Mouse (Mus musculus): ENCODE measurements around the gene Bean1. TPM values are rescaled to one million over a fixed set of nuclear protein-coding genes. Genes with fewer than 3 reads are reported as not detected.
A peak's percentile ranks its signal among the peaks of the same experiment; 100 is the strongest.

Bean1 gene
- polyA plus RNA-seq, 1 experiment from 2014 or later: 2.1 TPM

DNA sequence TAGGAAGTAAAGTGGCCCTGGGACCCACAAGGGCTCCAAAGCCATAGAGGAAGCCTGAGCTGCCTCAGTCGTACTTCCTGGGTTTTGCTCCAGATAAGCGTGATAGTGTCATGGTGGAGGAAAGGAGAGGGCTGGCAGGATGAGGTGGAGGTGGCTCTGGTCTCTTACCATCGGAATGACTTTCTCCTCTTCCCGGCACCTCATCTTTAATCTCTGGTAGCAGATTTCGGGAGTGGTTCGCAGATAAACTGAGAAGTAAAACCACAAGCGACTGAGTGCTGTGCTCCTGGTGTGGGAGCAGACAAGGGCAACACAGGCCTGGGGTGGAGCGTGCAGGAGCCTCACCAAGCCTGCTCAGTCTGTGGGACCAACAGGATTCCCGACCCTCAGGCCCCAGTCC, 60.1 kb downstream of the Bean1 start:
- Histone ChIP-seq H3K36me3 (ENCODE audit: insufficient read depth, low read length) (peaks cover 59% of the 10 kb centered on the region), H3K27me3 (ENCODE audit: insufficient read depth, low read length) (no peaks in the 10 kb centered on the region), H3K27ac (no peak overlapping the region), H3K4me3 (replicated peaks; ENCODE audit: low read depth, low read length) (no peak overlapping the region), H3K9me3 (replicated peaks; ENCODE audit: low read length) (no peaks in the 10 kb centered on the region), H3K4me1 (replicated peaks; ENCODE audit: insufficient read depth, low read length) (no peaks in the 10 kb centered on the region), H3K4me2 (ENCODE audit: low read length) (no peak overlapping the region), H3K9ac (ENCODE audit: low read depth, low read length) (no peak overlapping the region)
- DNase-seq (ENCODE audit: low spot score): no peak
- ATAC-seq (replicated peaks; ENCODE audit: low FRiP score, low read depth): no peak
- no peak for TF ChIP-seq CTCF (IDR thresholded peaks at IDR 0.05; ENCODE audit: low read depth)
- 93% methylated on average over 9 of the region's 9 CpGs for WGBS

DNA sequence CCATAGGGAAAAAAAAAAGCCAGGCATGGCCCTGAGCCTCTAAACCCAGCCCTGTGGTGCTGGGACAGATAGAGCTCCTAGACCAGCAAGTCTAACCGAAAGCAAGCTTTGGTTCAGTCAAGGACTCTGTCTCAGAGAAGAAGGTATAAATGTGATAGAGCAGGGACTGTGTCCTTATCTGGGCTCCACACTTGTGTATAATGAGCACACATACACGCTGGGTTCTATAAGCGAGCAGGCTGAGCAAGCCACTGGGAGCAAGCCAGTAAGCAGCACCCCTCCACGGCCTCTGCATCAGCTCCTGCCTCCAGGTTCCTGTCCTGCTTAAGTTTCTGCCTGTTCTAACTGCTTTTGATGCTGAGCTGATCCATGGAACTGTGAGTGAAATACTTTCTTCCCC, 61.8 kb downstream of the Bean1 start:
- TF ChIP-seq CTCF (IDR thresholded peaks at IDR 0.05; ENCODE audit: low read depth): no peak

DNA sequence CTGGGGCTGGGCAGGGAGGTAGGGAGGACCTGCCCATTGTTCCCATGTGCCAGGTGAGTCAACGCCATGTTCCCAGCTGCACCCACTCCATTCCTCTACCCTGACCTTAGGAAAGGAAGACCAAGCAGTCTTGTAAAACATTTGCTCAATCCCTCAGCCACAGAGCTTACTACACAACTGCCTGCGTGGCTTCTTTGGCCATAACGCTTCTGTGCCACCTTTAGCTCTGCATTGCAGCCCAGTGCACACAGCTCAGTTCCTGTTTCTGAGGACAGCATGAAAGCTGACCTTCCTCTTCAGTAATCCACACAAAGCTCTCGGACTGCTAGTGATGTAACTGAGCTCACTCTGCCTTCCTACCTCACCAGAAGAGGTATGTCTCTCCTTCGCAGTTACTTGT, 62.7 kb downstream of the Bean1 start:
- H3K4me1 ChIP-seq (replicated peaks; ENCODE audit: insufficient read depth, low read length): no peaks in the 10 kb centered on the region
- no peaks in the 10 kb centered on the region for H3K27me3 ChIP-seq (ENCODE audit: insufficient read depth, low read length)
- H3K4me3 ChIP-seq (replicated peaks; ENCODE audit: low read depth, low read length): no peak overlapping the region
- H3K36me3 ChIP-seq (ENCODE audit: insufficient read depth, low read length): peaks cover 63% of the 10 kb centered on the region
- ATAC-seq (replicated peaks; ENCODE audit: low FRiP score, low read depth): no peak
- H3K9ac ChIP-seq (ENCODE audit: low read depth, low read length): no peak overlapping the region
- H3K27ac ChIP-seq: no peak overlapping the region
- 91% methylated on average over 5 of the region's 5 CpGs for WGBS
- no peaks in the 10 kb centered on the region for H3K9me3 ChIP-seq (replicated peaks; ENCODE audit: low read length)
- DNase-seq (ENCODE audit: low spot score): no peak
- H3K4me2 ChIP-seq (ENCODE audit: low read length): no peak overlapping the region
- TF ChIP-seq CTCF (IDR thresholded peaks at IDR 0.05; ENCODE audit: low read depth): no peak

More for the DNA sequence above, 61.8 kb downstream of the Bean1 start:
- DNase-seq (ENCODE audit: low spot score): no peak
- Histone ChIP-seq H3K9ac (ENCODE audit: low read depth, low read length) (no peak overlapping the region), H3K9me3 (replicated peaks; ENCODE audit: low read length) (no peaks in the 10 kb centered on the region), H3K27ac (no peak overlapping the region), H3K4me3 (replicated peaks; ENCODE audit: low read depth, low read length) (no peak overlapping the region), H3K4me2 (ENCODE audit: low read length) (no peak overlapping the region), H3K27me3 (ENCODE audit: insufficient read depth, low read length) (no peaks in the 10 kb centered on the region), H3K4me1 (replicated peaks; ENCODE audit: insufficient read depth, low read length) (no peaks in the 10 kb centered on the region), H3K36me3 (ENCODE audit: insufficient read depth, low read length) (peaks cover 63% of the 10 kb centered on the region)
- ATAC-seq (replicated peaks; ENCODE audit: low FRiP score, low read depth): no peak
- WGBS: 95% methylated on average over 4 of the region's 4 CpGs

- Histone ChIP-seq H3K4me1 (replicated peaks; ENCODE audit: insufficient read depth, low read length) (no peaks in the 10 kb centered on the region), H3K9me3 (replicated peaks; ENCODE audit: low read length) (no peaks in the 10 kb centered on the region), H3K27me3 (ENCODE audit: insufficient read depth, low read length) (no peaks in the 10 kb centered on the region), H3K4me3 (replicated peaks; ENCODE audit: low read depth, low read length) (no peak overlapping the region), H3K4me2 (ENCODE audit: low read length) (no peak overlapping the region), H3K9ac (ENCODE audit: low read depth, low read length) (no peak overlapping the region), H3K27ac (no peak overlapping the region), H3K36me3 (ENCODE audit: insufficient read depth, low read length) (peaks cover 68% of the 10 kb centered on the region)
- peak; percentile 64 for TF ChIP-seq CTCF (IDR thresholded peaks at IDR 0.05; ENCODE audit: low read depth)
- WGBS: 56% methylated on average over 6 of the region's 6 CpGs
- ATAC-seq (replicated peaks; ENCODE audit: low FRiP score, low read depth) (peak; percentile 27; the same call in 1 of the 2 replicates), DNase-seq (ENCODE audit: low spot score) (peak; percentile 62)
Measured at GRCm38 (mm10) chr8:104234573-104234972, 64.3 kb downstream of the Bean1 start.

DNA sequence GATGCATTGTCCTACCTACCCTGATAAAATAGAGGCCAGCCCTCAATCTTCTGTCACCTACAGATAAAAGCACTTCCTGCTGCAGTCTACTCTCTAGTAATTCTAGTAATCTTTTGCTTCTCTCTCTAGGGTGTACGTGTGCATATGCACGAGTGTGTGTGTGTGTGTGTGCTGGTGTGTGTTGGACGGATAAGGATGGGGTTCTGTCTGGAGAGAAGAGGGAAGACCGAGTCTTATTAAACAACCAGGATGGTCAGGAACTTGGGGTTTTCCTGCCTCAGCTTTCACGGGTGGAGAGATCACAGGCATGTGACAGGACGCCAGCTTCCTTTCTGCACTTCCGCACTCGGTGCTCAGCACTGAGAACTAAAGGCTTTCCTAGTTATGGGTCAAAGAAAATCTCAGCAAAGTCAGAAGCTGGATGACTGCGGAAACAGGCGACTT, 69.2 kb downstream of the Bean1 start:
- no peak for TF ChIP-seq CTCF (IDR thresholded peaks at IDR 0.05; ENCODE audit: low read depth)
- Histone ChIP-seq H3K9me3 (replicated peaks; ENCODE audit: low read length) (no peaks in the 10 kb centered on the region), H3K4me2 (ENCODE audit: low read length) (no peak overlapping the region), H3K4me3 (replicated peaks; ENCODE audit: low read depth, low read length) (no peak overlapping the region), H3K27me3 (ENCODE audit: insufficient read depth, low read length) (no peaks in the 10 kb centered on the region), H3K36me3 (ENCODE audit: insufficient read depth, low read length) (peaks cover 51% of the 10 kb centered on the region), H3K27ac (no peak overlapping the region), H3K4me1 (replicated peaks; ENCODE audit: insufficient read depth, low read length) (no peaks in the 10 kb centered on the region), H3K9ac (ENCODE audit: low read depth, low read length) (no peak overlapping the region)
- WGBS: 78% methylated on average over 10 of the region's 10 CpGs
- no peak for ATAC-seq (replicated peaks; ENCODE audit: low FRiP score, low read depth)
- DNase-seq (ENCODE audit: low spot score): peak; percentile 14

- TF ChIP-seq CTCF (IDR thresholded peaks at IDR 0.05; ENCODE audit: low read depth): no peak
- Histone ChIP-seq H3K9ac (ENCODE audit: low read depth, low read length) (no peak overlapping the region), H3K27me3 (ENCODE audit: insufficient read depth, low read length) (no peaks in the 10 kb centered on the region), H3K36me3 (ENCODE audit: insufficient read depth, low read length) (peaks cover 35% of the 10 kb centered on the region; the same call in 1 of the 2 replicates), H3K4me2 (ENCODE audit: low read length) (no peak overlapping the region), H3K4me1 (replicated peaks; ENCODE audit: insufficient read depth, low read length) (peaks cover 6% of the 10 kb centered on the region; the same call in 1 of the 2 replicates), H3K4me3 (replicated peaks; ENCODE audit: low read depth, low read length) (no peak overlapping the region), H3K27ac (no peak overlapping the region), H3K9me3 (replicated peaks; ENCODE audit: low read length) (no peaks in the 10 kb centered on the region)
- WGBS: 63% methylated on average over 12 of the region's 12 CpGs
- ATAC-seq (replicated peaks; ENCODE audit: low FRiP score, low read depth) (no peak), DNase-seq (ENCODE audit: low spot score) (no peak)
Measured at GRCm38 (mm10) chr8:104242038-104242644, 71.9 kb downstream of the Bean1 start.

Measured in kidney, postnatal 0 days (tissue).